Mouse (Mus musculus): ENCODE results near the gene Tmco1. TPM values are rescaled to one million over a fixed set of nuclear protein-coding genes. Genes with fewer than 3 reads are reported as not detected.

Tmco1 gene
- polyA plus RNA-seq, 1 experiment from 2014 or later: 76.2 TPM

GRCm38 (mm10) chr1:167362819-167363218 is 54.6 kb downstream of the Tmco1 start:
- Histone ChIP-seq H3K27me3 (replicated peaks) (no peaks in the 10 kb centered on the region), H3K9me3 (replicated peaks) (no peaks in the 10 kb centered on the region), H3K9ac (replicated peaks) (no peak overlapping the region), H3K27ac (replicated peaks) (no peak overlapping the region), H3K4me1 (no peaks in the 10 kb centered on the region), H3K4me3 (replicated peaks) (no peak overlapping the region), H3K36me3 (peaks cover 37% of the 10 kb centered on the region), H3K4me2 (no peak overlapping the region)
- 80% methylated on average over 4 of the region's 4 CpGs for WGBS
- ATAC-seq (ENCODE audit: low FRiP score): no peak

DNA sequence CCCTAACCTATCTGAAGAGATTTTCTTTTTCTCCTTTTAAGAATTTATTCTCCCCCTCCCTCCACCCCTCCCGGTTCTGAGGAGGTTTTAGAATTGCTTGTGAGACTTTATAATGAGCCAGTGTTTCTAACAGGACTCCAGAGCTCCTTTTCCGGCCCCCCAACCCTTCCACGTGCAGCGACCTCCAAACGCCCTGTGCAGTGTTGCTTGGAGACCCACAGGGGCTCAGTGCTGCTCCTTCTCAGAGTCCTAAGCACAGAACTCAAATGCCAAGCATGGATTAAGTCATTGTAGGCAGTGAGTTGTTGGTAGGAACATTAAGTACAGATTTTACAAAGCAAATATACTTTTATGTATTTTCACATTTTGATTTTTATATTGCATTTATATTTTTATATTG is 55.1 kb downstream of the Tmco1 start:
- Histone ChIP-seq H3K9me3 (replicated peaks) (no peaks in the 10 kb centered on the region), H3K27ac (replicated peaks) (no peak overlapping the region), H3K4me3 (replicated peaks) (no peak overlapping the region), H3K9ac (replicated peaks) (no peak overlapping the region), H3K36me3 (peaks cover 34% of the 10 kb centered on the region), H3K27me3 (replicated peaks) (no peaks in the 10 kb centered on the region), H3K4me1 (no peaks in the 10 kb centered on the region), H3K4me2 (no peak overlapping the region)
- peak; percentile 68; the same call in 1 of the 2 replicates for ATAC-seq (ENCODE audit: low FRiP score)
- 46% methylated on average over 5 of the region's 5 CpGs for WGBS

DNA sequence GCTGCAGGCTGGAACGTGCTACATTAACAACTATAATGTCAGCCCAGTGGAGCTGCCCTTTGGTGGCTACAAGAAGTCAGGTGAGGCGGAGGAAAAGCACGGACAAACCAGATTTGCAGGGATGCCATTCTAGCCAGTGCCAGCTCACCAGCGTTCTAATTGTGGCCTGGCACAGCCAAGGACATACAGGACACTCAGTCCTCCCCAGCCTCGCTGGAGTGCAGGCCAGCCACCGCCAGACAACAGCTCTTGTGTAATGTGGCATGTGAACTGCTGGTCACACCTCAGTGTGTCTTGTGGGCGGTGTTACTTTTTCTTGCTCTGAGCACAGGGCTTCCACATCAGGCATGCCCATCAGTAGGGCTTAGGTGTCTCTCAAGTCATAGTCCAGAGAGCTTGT is 57.6 kb downstream of the Tmco1 start:
- peaks cover 32% of the 10 kb centered on the region for H3K36me3 ChIP-seq
- H3K27me3 ChIP-seq (replicated peaks): no peaks in the 10 kb centered on the region
- H3K4me3 ChIP-seq (replicated peaks): no peak overlapping the region
- H3K27ac ChIP-seq (replicated peaks): no peak overlapping the region
- WGBS: 91% methylated on average over 7 of the region's 7 CpGs
- no peak overlapping the region for H3K9ac ChIP-seq (replicated peaks)
- no peaks in the 10 kb centered on the region for H3K9me3 ChIP-seq (replicated peaks)
- H3K4me1 ChIP-seq: no peaks in the 10 kb centered on the region
- ATAC-seq (ENCODE audit: low FRiP score): no peak
- no peak overlapping the region for H3K4me2 ChIP-seq

GRCm38 (mm10) chr1:167366621-167367020 is 58.4 kb downstream of the Tmco1 start:
- Histone ChIP-seq H3K27me3 (replicated peaks) (no peaks in the 10 kb centered on the region), H3K4me2 (no peak overlapping the region), H3K4me1 (no peaks in the 10 kb centered on the region), H3K4me3 (replicated peaks) (no peak overlapping the region), H3K27ac (replicated peaks) (no peak overlapping the region), H3K9ac (replicated peaks) (no peak overlapping the region), H3K36me3 (peaks cover 24% of the 10 kb centered on the region), H3K9me3 (replicated peaks) (no peaks in the 10 kb centered on the region)
- ATAC-seq (ENCODE audit: low FRiP score): no peak
- WGBS: 89% methylated on average over 6 of the region's 6 CpGs

- Histone ChIP-seq H3K36me3 (peaks cover 31% of the 10 kb centered on the region), H3K4me3 (replicated peaks) (no peak overlapping the region), H3K27ac (replicated peaks) (no peak overlapping the region), H3K4me2 (no peak overlapping the region), H3K4me1 (no peaks in the 10 kb centered on the region), H3K9me3 (replicated peaks) (no peaks in the 10 kb centered on the region), H3K27me3 (replicated peaks) (no peaks in the 10 kb centered on the region), H3K9ac (replicated peaks) (no peak overlapping the region)
- 91% methylated on average over 4 of the region's 4 CpGs for WGBS
- no peak for ATAC-seq (ENCODE audit: low FRiP score)
These were observed 59.8 kb downstream of the Tmco1 start for GRCm38 (mm10) chr1:167368018-167368417.

DNA sequence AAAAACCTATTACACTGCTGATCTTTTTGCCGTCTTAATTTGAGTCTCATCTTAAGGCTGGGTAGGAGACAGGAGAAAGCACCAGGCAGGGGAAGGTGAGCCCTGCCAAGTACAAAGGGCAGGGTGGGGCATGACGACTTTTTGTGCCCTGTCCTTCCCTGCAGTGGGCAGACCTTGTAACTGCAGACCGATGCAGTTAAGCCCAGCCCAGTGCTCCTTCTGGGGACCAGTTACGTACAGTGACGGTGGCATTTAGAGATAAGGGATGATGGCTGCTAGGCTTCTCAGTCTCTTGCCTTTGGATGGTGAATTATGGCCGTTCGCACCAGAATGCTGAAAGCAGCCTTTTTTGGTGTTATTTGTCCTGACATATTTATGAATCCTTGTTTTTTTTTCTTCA is 60.3 kb downstream of the Tmco1 start:
- no peak for ATAC-seq (ENCODE audit: low FRiP score)
- H3K27ac ChIP-seq (replicated peaks): no peak overlapping the region
- no peak overlapping the region for H3K4me2 ChIP-seq
- H3K36me3 ChIP-seq: peaks cover 31% of the 10 kb centered on the region
- no peak overlapping the region for H3K4me3 ChIP-seq (replicated peaks)
- H3K9me3 ChIP-seq (replicated peaks): no peaks in the 10 kb centered on the region
- no peaks in the 10 kb centered on the region for H3K27me3 ChIP-seq (replicated peaks)
- no peak overlapping the region for H3K9ac ChIP-seq (replicated peaks)
- H3K4me1 ChIP-seq: no peaks in the 10 kb centered on the region
- 75% methylated on average over 7 of the region's 7 CpGs for WGBS

- 14% methylated on average over 7 of the region's 7 CpGs for WGBS
- Histone ChIP-seq H3K36me3 (peaks cover 35% of the 10 kb centered on the region), H3K9ac (replicated peaks) (no peak overlapping the region), H3K27ac (replicated peaks) (no peak overlapping the region), H3K4me1 (no peaks in the 10 kb centered on the region), H3K27me3 (replicated peaks) (no peaks in the 10 kb centered on the region), H3K4me3 (replicated peaks) (no peak overlapping the region), H3K4me2 (no peak overlapping the region), H3K9me3 (replicated peaks) (no peaks in the 10 kb centered on the region)
- 0 out of 2 replicates have a peak, but pooled peaks have one; percentile 59 for ATAC-seq (ENCODE audit: low FRiP score)
These were observed 61.7 kb downstream of the Tmco1 start for GRCm38 (mm10) chr1:167369905-167370304.

GRCm38 (mm10) chr1:167372739-167373138 is 64.6 kb downstream of the Tmco1 start:
- ATAC-seq (ENCODE audit: low FRiP score): no peak
- H3K4me3 ChIP-seq (replicated peaks): no peak overlapping the region
- H3K27ac ChIP-seq (replicated peaks): no peak overlapping the region
- H3K36me3 ChIP-seq: peaks cover 25% of the 10 kb centered on the region
- H3K4me2 ChIP-seq: no peak overlapping the region
- WGBS: 93% methylated on average over 7 of the region's 7 CpGs
- H3K27me3 ChIP-seq (replicated peaks): no peaks in the 10 kb centered on the region
- H3K4me1 ChIP-seq: peaks cover 7% of the 10 kb centered on the region; the same call in 1 of the 2 replicates
- H3K9ac ChIP-seq (replicated peaks): no peak overlapping the region
- no peaks in the 10 kb centered on the region for H3K9me3 ChIP-seq (replicated peaks)

- H3K27me3 ChIP-seq (replicated peaks): no peaks in the 10 kb centered on the region
- no peak overlapping the region for H3K4me3 ChIP-seq (replicated peaks)
- peaks cover 14% of the 10 kb centered on the region for H3K4me1 ChIP-seq
- no peaks in the 10 kb centered on the region for H3K9me3 ChIP-seq (replicated peaks)
- H3K27ac ChIP-seq (replicated peaks): no peak overlapping the region
- H3K36me3 ChIP-seq: peaks cover 22% of the 10 kb centered on the region
- ATAC-seq (ENCODE audit: low FRiP score): no peak
- 22% methylated on average over 15 of the region's 15 CpGs for WGBS
- no peak overlapping the region for H3K9ac ChIP-seq (replicated peaks)
- no peak overlapping the region for H3K4me2 ChIP-seq
These were observed 66.0 kb downstream of the Tmco1 start for GRCm38 (mm10) chr1:167374003-167374784.

- 53% methylated on average over 2 of the region's 2 CpGs for WGBS
- H3K9me3 ChIP-seq (replicated peaks): no peaks in the 10 kb centered on the region
- peaks cover 14% of the 10 kb centered on the region for H3K4me1 ChIP-seq
- no peak overlapping the region for H3K4me3 ChIP-seq (replicated peaks)
- H3K36me3 ChIP-seq: peaks cover 21% of the 10 kb centered on the region
- H3K9ac ChIP-seq (replicated peaks): no peak overlapping the region
- no peak overlapping the region for H3K4me2 ChIP-seq
- no peak for ATAC-seq (ENCODE audit: low FRiP score)
- no peaks in the 10 kb centered on the region for H3K27me3 ChIP-seq (replicated peaks)
- H3K27ac ChIP-seq (replicated peaks): no peak overlapping the region
These were observed 66.8 kb downstream of the Tmco1 start for GRCm38 (mm10) chr1:167374942-167375341.

DNA sequence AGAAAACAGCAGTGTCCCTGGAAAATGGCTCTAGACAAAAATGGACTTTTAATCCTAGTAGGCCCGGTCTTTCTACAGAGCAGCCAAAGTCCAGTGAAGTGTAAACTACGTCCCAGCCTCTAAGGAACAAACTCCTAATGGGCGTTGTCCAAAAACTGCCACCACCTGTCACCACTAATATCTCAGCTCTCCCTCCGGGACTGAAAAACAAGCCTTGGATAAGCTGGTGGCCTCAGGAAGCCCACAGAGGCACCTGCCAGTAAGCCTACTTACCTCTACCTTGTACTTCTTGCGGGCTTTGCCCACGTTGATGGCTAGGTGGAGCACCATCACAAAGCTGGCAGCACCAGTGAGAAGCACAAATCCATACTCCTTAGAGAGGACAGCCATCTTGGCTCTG is 69.8 kb downstream of the Tmco1 start:
- Histone ChIP-seq H3K36me3 (peaks cover 11% of the 10 kb centered on the region), H3K4me2 (no peak overlapping the region), H3K9ac (replicated peaks) (no peak overlapping the region), H3K4me1 (peaks cover 14% of the 10 kb centered on the region), H3K4me3 (replicated peaks) (no peak overlapping the region), H3K27ac (replicated peaks) (no peak overlapping the region), H3K9me3 (replicated peaks) (no peaks in the 10 kb centered on the region), H3K27me3 (replicated peaks) (no peaks in the 10 kb centered on the region)
- 76% methylated on average over 6 of the region's 6 CpGs for WGBS
- no peak for ATAC-seq (ENCODE audit: low FRiP score)

DNA sequence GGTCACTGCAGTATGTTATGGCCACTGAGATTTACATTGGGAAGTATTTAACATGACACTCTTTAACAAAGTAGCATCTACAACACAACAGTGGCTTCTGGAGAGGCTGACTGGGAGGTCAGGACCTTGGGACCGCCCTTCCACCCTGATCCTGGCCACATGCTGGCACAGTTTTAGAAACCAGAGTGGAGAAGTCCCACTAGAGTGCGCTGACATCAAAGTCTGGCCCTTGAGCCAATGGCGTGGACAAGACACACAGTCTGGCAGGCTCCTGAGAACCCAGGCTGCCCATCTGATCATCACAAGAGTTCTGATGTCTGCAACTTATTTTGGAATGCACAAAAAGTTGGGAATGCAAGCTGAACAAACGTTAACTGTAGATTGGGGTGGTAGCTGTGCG is 71.6 kb downstream of the Tmco1 start:
- no peaks in the 10 kb centered on the region for H3K27me3 ChIP-seq (replicated peaks)
- no peak overlapping the region for H3K4me2 ChIP-seq
- H3K4me1 ChIP-seq: peaks cover 14% of the 10 kb centered on the region
- no peak overlapping the region for H3K9ac ChIP-seq (replicated peaks)
- H3K36me3 ChIP-seq: peaks cover 7% of the 10 kb centered on the region
- WGBS: 80% methylated on average over 5 of the region's 5 CpGs
- no peak overlapping the region for H3K27ac ChIP-seq (replicated peaks)
- no peaks in the 10 kb centered on the region for H3K9me3 ChIP-seq (replicated peaks)
- no peak overlapping the region for H3K4me3 ChIP-seq (replicated peaks)
- no peak for ATAC-seq (ENCODE audit: low FRiP score)
